Mouse (Mus musculus) hindbrain, embryonic 16.5 days (tissue): Measurements from ENCODE around the gene Adamtsl4. TPM values are rescaled to one million over a fixed set of nuclear protein-coding genes. Genes with fewer than 3 reads are reported as not detected.

ENCODE experiments used
- ATAC-seq: fragments of 200-750 bp; cut with Nextera tagmentation; 2 replicates; pipeline ENCODE4 v1.8.0; 2017; ENCODE audit warnings: moderate TSS enrichment, moderate library complexity
- H3K27ac ChIP-seq: fragments of 300-500 bp; sonication (generic); 2 replicates; pipeline ENCODE4 v1.5.1; 2014; ENCODE audit warnings: low read depth, mild to moderate bottlenecking, control low read depth, low read length, moderate library complexity
- H3K27me3 ChIP-seq: fragments of 300-500 bp; sonication (generic); replicated peaks from 2 replicates; pipeline ENCODE4 v1.6.1; 2014; ENCODE audit warnings: low read length; ENCODE audit not compliant: control insufficient read depth, insufficient read depth
- H3K36me3 ChIP-seq: fragments of 300-500 bp; sonication (generic); 2 replicates; pipeline ENCODE4 v1.6.1; 2014; ENCODE audit warnings: mild to moderate bottlenecking, low read length, moderate library complexity, mixed read lengths; ENCODE audit not compliant: control insufficient read depth, insufficient read depth
- H3K4me1 ChIP-seq: fragments of 300-500 bp; sonication (generic); 2 replicates; pipeline ENCODE4 v1.6.1; 2014; ENCODE audit warnings: low read depth, low read length; ENCODE audit not compliant: control insufficient read depth, insufficient read depth
- H3K4me2 ChIP-seq: fragments of 300-500 bp; sonication (generic); 2 replicates; pipeline ENCODE4 v1.6.1; 2014; ENCODE audit warnings: mild to moderate bottlenecking, low read length, control low read depth, moderate library complexity
- H3K4me3 ChIP-seq: fragments of 300-500 bp; sonication (generic); 2 replicates; pipeline ENCODE4 v1.5.1; 2014; ENCODE audit warnings: mild to moderate bottlenecking, low read length, control low read depth, moderate library complexity
- H3K9ac ChIP-seq: fragments of 300-500 bp; sonication (generic); 2 replicates; pipeline ENCODE4 v1.6.1; 2014; ENCODE audit warnings: low read depth, mild to moderate bottlenecking, control low read depth, low read length, moderate library complexity
- H3K9me3 ChIP-seq: fragments of 300-500 bp; sonication (generic); 2 replicates; pipeline ENCODE4 v1.6.1; 2014; ENCODE audit warnings: mild to moderate bottlenecking, low read length, moderate library complexity; ENCODE audit not compliant: control insufficient read depth
- WGBS: fragments of 180-500 bp; shearing (Covaris S2); extraction: QIAGEN DNeasy Blood & Tissue Kit; methylation state at CpG from one replicate; pipeline ENCODE4 v1.1.7; 2014; 5-methylcytosine and 5-hydroxymethylcytosine counted together
- polyA plus RNA-seq: library from polyadenylated mRNA; unstranded; fragments of >200 nt; fragmentation: Nextera tagmentation; extraction: Ambion mirVana; gene quantifications from 2 replicates; pipeline ENCODE4 v1.2.1, GENCODE M21; 2015

Gene Adamtsl4
- polyA plus RNA-seq = 1.4 and 2.4 TPM in 2 replicates

GRCm38 (mm10) chr3:95687524-95688421 lies at the start of gene Adamtsl4:
Gene Adamtsl4, minus strand, starts transcription at chr3:95687917.
- Histone ChIP-seq H3K4me3 (peak within 1 kb of the TSS; percentile 49), H3K27ac (no peak within 1 kb of the TSS), H3K27me3 (no peaks in the 10 kb centered on the region), H3K9ac (peak within 1 kb of the TSS; percentile 70), H3K4me1 (peaks cover 12% of the 10 kb centered on the region), H3K9me3 (no peaks in the 10 kb centered on the region), H3K36me3 (no peaks in the 10 kb centered on the region), H3K4me2 (peak within 1 kb of the TSS; percentile 94)
- ATAC-seq = peak; percentile 67
- WGBS = 5% methylated on average over 48 of the region's 50 CpGs

- Histone ChIP-seq H3K27ac (no peak overlapping the region), H3K9ac (no peak overlapping the region), H3K4me3 (no peak overlapping the region), H3K4me2 (no peak overlapping the region), H3K27me3 (no peaks in the 10 kb centered on the region), H3K36me3 (peaks cover 6% of the 10 kb centered on the region; the same call in 1 of the 2 replicates), H3K9me3 (no peaks in the 10 kb centered on the region), H3K4me1 (no peaks in the 10 kb centered on the region)
- WGBS = 91% methylated on average over 12 of the region's 12 CpGs
- ATAC-seq = no peak
Measured at GRCm38 (mm10) chr3:95735071-95735670, 47.5 kb upstream of the Adamtsl4 start.

GRCm38 (mm10) chr3:95734092-95734702 lies 46.5 kb upstream of the Adamtsl4 start:
- no peaks in the 10 kb centered on the region for H3K4me1 ChIP-seq
- no peaks in the 10 kb centered on the region for H3K27me3 ChIP-seq
- WGBS = 88% methylated on average over 13 of the region's 13 CpGs

GRCm38 (mm10) chr3:95732744-95733521 lies 45.2 kb upstream of the Adamtsl4 start:
- H3K4me2 ChIP-seq = no peak overlapping the region
- no peak; the same call in 1 of the 2 replicates for ATAC-seq
- H3K36me3 ChIP-seq = peaks cover 5% of the 10 kb centered on the region; the same call in 1 of the 2 replicates
- no peaks in the 10 kb centered on the region for H3K9me3 ChIP-seq
- H3K4me3 ChIP-seq = no peak overlapping the region
- no peak overlapping the region for H3K27ac ChIP-seq
- H3K9ac ChIP-seq = no peak overlapping the region; the same call in 1 of the 2 replicates
- no peaks in the 10 kb centered on the region for H3K4me1 ChIP-seq
- 78% methylated on average over 11 of the region's 11 CpGs for WGBS
- H3K27me3 ChIP-seq = no peaks in the 10 kb centered on the region

More at GRCm38 (mm10) chr3:95734092-95734702, 46.5 kb upstream of the Adamtsl4 start:
- Histone ChIP-seq H3K4me2 (no peak overlapping the region), H3K4me3 (no peak overlapping the region), H3K9ac (no peak overlapping the region), H3K9me3 (no peaks in the 10 kb centered on the region), H3K27ac (no peak overlapping the region), H3K36me3 (peaks cover 5% of the 10 kb centered on the region; the same call in 1 of the 2 replicates)
- ATAC-seq = no peak

- no peak overlapping the region for H3K9ac ChIP-seq
- WGBS = 97% methylated on average over 9 of the region's 9 CpGs
Measured at GRCm38 (mm10) chr3:95732297-95732696, 44.6 kb upstream of the Adamtsl4 start.

GRCm38 (mm10) chr3:95731802-95732201 lies 44.1 kb upstream of the Adamtsl4 start:
- H3K36me3 ChIP-seq = peaks cover 5% of the 10 kb centered on the region; the same call in 1 of the 2 replicates
- 93% methylated on average over 4 of the region's 4 CpGs for WGBS
- no peak overlapping the region for H3K9ac ChIP-seq
- no peaks in the 10 kb centered on the region for H3K4me1 ChIP-seq
- H3K9me3 ChIP-seq = no peaks in the 10 kb centered on the region
- H3K4me3 ChIP-seq = no peak overlapping the region
- H3K4me2 ChIP-seq = no peak overlapping the region
- H3K27me3 ChIP-seq = no peaks in the 10 kb centered on the region
- H3K27ac ChIP-seq = no peak overlapping the region
- no peak for ATAC-seq

More at GRCm38 (mm10) chr3:95732297-95732696, 44.6 kb upstream of the Adamtsl4 start:
- Histone ChIP-seq H3K9me3 (no peaks in the 10 kb centered on the region), H3K4me2 (no peak overlapping the region), H3K4me1 (no peaks in the 10 kb centered on the region), H3K27me3 (no peaks in the 10 kb centered on the region), H3K27ac (no peak overlapping the region), H3K36me3 (peaks cover 5% of the 10 kb centered on the region; the same call in 1 of the 2 replicates), H3K4me3 (no peak overlapping the region)
- ATAC-seq = no peak

- H3K9me3 ChIP-seq = no peaks in the 10 kb centered on the region
- no peak overlapping the region for H3K4me2 ChIP-seq
- no peak overlapping the region for H3K27ac ChIP-seq
- H3K27me3 ChIP-seq = no peaks in the 10 kb centered on the region
- peaks cover under 1% of the 10 kb centered on the region; the same call in 1 of the 2 replicates for H3K36me3 ChIP-seq
- H3K4me1 ChIP-seq = no peaks in the 10 kb centered on the region
- H3K4me3 ChIP-seq = no peak overlapping the region
- ATAC-seq = no peak
- WGBS = 87% methylated on average over 7 of the region's 7 CpGs
- no peak overlapping the region for H3K9ac ChIP-seq
Measured at GRCm38 (mm10) chr3:95730431-95730830, 42.7 kb upstream of the Adamtsl4 start.

GRCm38 (mm10) chr3:95728906-95729305 lies 41.2 kb upstream of the Adamtsl4 start:
- no peak overlapping the region for H3K27ac ChIP-seq
- no peaks in the 10 kb centered on the region for H3K4me1 ChIP-seq
- H3K9me3 ChIP-seq = no peaks in the 10 kb centered on the region
- no peak overlapping the region for H3K4me2 ChIP-seq
- no peak for ATAC-seq
- H3K27me3 ChIP-seq = no peaks in the 10 kb centered on the region
- H3K36me3 ChIP-seq = no peaks in the 10 kb centered on the region
- H3K4me3 ChIP-seq = no peak overlapping the region
- WGBS = 79% methylated on average over 2 of the region's 2 CpGs
- no peak overlapping the region for H3K9ac ChIP-seq
